Mouse (Mus musculus) gastrocnemius, adult 18-20 months (tissue): ENCODE data around the gene Plgrkt. TPM values are rescaled to one million over a fixed set of nuclear protein-coding genes. Genes with fewer than 3 reads are reported as not detected.

ENCODE experiments used
- DNase-seq: peaks from one replicate; pipeline ENCODE4 v3.0.0; 2021; ENCODE audit warnings: low spot score
- total RNA-seq, 2 experiments: library from RNA; stranded (reverse); gene quantifications; 2 replicates each; pipeline ENCODE4 v1.2.3; 2021

Gene Plgrkt
- total RNA-seq, 2 experiments from 2014 or later = 18.8 to 20.4 TPM

- DNase-seq = no peak
Observed at GRCm38 (mm10) chr19:29383368-29383767, 16.2 kb upstream of the Plgrkt start.

DNA sequence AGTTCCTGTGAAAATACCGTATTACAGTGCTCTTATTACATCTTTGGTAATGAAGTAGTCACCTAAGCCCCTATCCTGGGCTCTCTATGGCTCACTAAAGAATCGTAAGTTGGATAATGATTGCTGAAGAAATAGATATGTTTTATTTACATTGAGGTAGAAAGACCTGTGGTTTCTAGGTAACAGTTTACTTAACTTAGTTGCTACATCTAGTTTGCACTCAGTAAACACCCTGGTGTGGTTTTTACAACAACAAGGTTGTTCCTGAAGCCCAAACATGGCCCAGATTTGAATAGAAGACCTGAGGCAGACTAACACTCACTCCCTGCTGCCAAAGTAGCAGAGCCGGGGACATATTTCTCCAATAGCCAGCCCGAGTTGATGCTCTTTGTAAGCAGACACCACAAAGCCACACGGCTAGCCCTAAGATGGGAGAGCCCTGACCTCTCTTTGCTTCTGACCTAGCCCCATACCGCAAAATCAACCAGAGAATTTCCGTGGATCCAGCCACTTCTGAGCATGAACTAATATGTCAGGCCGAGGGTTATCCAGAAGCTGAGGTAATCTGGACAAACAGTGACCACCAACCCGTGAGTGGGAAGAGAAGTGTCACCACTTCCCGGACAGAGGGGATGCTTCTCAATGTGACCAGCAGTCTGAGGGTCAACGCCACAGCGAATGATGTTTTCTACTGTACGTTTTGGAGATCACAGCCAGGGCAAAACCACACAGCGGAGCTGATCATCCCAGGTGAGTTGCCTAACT lies 12.8 kb upstream of the Plgrkt start:
- DNase-seq = no peak

- no peak for DNase-seq
Observed at GRCm38 (mm10) chr19:29376382-29376781, 9.2 kb upstream of the Plgrkt start.

- DNase-seq = no peak
Observed at GRCm38 (mm10) chr19:29374947-29375346, 7.8 kb upstream of the Plgrkt start.

DNA sequence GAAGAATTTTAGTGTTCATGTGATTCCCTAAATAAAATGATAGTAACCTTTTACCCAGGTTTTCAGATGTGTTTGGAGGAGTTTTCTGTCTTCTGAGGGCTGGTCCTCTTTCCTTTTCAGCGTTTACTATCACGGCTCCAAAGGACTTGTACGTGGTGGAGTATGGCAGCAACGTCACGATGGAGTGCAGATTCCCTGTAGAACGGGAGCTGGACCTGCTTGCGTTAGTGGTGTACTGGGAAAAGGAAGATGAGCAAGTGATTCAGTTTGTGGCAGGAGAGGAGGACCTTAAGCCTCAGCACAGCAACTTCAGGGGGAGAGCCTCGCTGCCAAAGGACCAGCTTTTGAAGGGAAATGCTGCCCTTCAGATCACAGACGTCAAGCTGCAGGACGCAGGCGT lies 6.2 kb upstream of the Plgrkt start:
- no peak for DNase-seq

- DNase-seq = no peak
Observed at GRCm38 (mm10) chr19:29372621-29373020, 5.4 kb upstream of the Plgrkt start.

DNA sequence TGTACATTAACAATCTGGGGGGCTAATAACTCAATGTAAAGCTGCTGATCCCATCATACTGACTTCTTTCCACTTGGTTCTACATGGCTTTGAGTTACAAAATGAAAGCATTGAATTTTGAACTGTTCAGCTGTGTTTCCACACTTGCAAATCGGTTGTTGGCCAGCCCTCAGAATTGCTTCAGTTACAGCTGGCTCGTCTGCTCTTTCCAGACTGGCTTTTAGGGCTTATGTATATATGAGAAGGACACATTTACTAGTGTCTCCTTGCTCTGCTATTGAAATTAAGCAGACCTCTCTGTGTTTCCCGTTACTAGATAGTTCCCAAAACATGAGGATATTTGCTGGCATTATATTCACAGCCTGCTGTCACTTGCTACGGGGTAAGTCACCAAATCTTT lies 4.9 kb upstream of the Plgrkt start:
- peak; percentile 24 for DNase-seq

GRCm38 (mm10) chr19:29371284-29372081 lies 4.3 kb upstream of the Plgrkt start:
- no peak for DNase-seq

GRCm38 (mm10) chr19:29370545-29371283 lies 3.5 kb upstream of the Plgrkt start:
- DNase-seq = no peak

DNA sequence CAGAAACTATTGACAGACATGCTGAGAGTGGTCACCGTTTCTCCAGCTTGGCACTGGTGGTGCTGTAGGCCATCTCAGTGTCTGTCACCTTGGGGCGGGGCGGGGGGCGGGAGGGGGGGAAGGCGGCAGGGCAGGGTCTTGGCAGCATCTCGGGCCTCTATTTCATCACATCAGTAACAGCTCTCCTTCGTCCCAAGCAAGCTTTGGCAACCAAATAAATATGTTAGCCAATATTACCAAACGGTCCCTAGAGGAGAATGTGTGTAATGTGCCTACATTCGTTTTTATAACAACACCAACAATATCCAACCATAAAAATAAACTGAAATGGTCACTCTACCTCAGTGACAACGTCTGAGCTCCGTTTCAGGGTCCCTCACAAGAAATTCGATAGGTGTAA lies 2.9 kb upstream of the Plgrkt start:
- DNase-seq = peak; percentile 29

- DNase-seq = no peak
Observed at GRCm38 (mm10) chr19:29368671-29369309, 1.6 kb upstream of the Plgrkt start.

GRCm38 (mm10) chr19:29368041-29368440 lies 851 bp upstream of the Plgrkt start:
- DNase-seq = no peak

DNA sequence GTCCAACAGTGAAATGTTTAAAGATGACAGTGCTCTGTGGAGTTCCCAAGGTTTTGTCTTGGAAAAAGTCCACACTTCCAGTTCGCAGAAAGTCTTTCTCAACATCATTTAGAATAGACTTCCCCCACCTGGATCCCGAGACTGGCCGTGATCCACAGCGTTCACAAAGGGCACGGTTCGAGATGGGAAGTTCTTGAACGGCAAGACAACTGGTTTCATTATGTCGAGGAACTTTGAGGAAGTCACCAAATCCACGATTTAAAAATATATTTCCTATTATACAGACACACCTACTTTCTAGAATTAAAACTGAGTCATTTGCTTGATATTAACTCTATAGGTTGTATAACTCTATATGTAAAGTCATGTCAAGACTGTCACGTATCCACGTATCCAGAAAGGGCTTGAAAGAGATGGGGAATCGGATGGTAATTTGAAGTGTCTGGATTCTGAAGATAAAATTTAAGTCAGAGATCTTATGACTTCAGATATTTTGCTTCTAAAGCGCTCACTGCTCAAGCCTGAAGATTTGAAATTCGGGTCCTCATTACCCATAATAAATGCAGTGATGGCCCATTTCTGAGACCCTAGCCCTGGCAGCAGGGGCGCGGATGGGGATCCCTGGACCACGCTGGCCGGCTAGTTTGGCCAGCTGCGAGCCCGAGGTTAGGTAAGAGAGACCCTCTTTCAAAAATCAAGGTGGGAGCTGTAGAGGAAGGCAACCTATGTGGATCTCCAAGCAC lies 793 bp downstream of the Plgrkt start:
- no peak for DNase-seq

GRCm38 (mm10) chr19:29365105-29365504 lies 2.1 kb downstream of the Plgrkt start:
- DNase-seq = no peak

GRCm38 (mm10) chr19:29364076-29364475 lies 3.1 kb downstream of the Plgrkt start:
- DNase-seq = no peak

DNA sequence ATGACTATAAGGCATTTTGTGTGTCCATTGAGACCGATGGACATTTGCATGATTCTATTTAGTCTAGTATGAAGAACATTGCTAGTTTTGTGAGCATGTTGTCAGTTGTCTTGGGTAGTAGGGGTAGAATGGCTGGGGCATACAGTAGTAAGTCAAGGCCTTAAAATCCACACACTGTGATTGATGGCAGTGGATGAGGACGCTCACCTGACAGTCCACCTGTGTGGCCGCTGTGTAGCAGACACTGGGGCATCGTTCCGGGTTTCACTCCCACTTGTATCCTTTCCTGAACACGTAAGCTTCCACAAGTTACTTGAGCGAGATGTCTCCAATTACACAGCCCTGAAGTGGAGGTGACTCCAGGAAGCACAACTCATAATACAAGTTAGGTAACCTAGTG lies 3.6 kb downstream of the Plgrkt start:
- DNase-seq = no peak

DNA sequence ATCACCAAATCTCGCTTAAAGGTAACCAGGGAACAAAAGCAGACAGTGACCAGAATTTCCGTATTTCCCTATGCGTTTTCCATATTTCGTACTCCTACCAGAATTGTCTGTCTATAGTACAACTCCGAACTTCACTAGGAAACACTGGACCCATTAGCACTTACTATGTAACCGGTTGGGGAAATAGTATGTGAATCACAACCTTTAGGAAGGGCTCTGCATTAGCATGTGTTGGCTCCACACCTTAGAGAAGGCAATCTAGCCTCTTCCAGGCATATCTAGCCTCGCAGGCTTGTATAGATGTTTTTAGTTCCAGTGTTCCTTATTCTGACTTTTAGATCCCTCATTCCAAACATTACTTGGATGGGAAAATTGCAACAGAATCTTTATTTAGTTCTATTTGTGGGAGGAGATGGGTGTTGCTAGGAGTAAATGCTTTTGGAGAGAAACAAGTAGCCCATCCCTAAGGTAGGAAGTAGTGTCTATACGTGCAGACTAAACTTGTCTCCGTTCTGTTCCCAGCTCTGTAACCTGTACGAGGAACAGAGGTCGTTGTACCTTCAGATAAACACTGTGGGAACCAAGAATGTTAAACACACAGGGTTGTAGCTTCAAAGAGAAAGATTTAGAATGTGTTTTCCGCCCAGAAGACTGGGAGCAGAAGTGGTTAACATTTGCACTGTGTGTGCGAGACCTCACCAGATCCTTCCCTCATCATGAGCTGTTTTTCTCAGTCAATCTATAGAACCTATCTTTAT lies 4.8 kb downstream of the Plgrkt start:
- no peak for DNase-seq

DNA sequence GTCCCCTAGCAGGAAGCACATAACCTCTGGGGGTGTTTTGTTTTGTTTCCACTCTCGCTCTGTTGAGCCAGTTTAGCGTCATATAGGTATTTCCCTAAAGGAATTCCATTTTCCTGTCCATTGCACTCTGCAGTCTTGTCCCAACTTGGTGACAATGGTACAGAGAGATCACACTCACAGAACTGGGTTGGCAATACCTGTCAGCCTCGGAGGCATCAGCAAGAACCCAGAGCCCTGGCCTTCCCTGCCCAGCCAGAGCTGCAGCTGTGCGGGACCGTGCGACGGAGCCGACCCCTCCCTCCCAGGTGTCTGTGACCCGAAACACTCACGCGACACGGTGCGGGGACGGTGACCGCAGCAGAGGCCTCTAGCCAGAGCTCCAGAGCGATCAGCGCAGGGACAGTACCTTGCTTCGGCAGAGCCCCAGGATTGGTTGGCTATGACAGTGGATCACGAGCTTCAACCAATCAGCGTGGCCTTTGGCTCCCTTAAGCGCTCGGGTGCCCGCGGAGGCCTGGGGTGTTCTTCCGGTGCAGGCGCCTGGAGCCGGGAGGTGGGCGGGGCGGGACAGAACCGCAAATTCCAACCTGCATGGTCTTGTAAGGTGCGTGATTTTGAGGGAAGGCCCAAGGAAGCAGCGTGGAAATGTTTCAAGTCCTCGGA lies 5.6 kb downstream of the Plgrkt start:
- DNase-seq = peak; percentile 91

DNA sequence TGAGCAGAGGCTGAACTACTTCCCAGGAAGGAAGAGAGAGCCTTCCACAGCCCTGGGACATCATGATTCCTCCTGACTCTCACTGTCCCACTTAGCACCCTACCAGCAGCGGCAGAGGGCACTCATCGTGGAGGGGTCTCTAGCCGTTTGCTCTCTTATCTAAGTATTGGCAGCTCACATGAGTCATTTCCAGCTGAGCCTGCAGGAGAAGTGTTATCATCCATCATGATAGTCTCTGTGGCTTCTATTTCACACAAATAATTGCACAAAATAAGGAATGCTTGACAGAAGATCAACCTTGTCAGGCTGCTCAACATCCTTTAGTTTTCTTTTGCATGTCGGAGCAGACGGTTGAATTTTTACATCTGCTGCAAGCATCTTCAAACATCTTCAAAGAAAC lies 6.9 kb downstream of the Plgrkt start:
- no peak for DNase-seq

DNA sequence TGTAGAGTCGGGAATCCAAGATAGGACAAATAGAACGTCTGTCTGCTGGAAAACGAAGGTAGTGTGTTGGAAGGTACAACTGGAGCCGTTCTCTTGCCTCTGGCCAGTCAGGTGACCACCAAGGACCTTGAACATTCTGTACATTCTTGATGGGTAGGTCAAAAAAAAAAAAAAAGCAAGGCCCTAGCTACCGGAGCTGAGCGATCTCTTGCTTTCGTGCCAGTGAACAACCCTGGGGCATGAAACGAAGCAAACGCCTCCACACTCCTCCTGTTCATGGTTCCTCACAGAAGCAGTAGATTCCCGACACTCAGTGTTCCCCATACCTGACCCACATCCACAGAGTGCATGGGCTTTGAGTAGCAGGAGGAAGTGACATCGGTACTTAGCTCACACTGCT lies 10.9 kb downstream of the Plgrkt start:
- no peak for DNase-seq
